8 mouse cellular contexts compared by ENCODE assay signal in the genomic region with DNA sequence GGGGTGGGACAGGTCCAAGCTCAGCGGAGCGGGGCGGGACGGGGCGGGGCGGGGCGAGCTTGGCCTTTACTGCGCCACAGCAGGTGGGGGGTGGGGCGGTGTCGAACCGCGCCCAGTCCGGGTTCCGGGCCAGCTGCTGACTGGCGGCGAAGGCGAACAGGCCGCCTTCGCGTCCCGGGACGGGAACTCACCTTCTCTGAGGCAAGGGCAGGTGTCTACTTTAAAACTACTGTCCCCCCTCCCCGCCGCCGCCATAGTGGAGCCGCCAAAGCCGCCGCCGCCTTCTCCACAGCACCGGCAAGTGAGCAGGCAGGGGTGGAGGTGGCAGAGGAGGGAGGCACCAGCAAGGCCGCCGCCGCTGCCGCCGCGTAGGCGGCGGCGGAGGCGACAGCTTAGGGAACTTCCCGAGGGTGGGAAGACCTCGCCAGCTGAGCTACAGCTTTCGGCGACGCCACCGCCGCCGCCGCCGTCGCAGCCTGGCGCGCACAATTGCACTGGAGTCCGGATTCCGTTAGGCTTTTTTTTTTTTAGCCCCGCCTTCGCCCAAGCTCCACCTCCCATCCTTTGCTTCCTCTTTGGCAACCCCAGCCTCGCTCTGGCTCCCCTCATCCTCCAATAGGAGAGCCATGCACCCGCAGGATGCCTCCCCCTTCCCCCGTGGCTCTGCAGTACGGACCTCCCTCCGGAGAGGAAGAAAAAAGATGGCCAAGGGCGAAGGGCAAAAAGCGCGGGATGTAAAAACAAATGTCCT. TPM values are rescaled to one million over a fixed set of nuclear protein-coding genes. Genes with fewer than 3 reads are reported as not detected.
A peak's percentile ranks its signal among the peaks of the same experiment; 100 is the strongest.
DNase-seq lines count a peak whose midpoint lies in the region; ATAC-seq lines count a peak whose summit lies in the region.

A gene (minus strand): TSS at position 490 of the 751 bp plus-strand sequence.

- H3K4me2 ChIP-seq in hindbrain, embryonic 12.5 days (replicated peaks), result peak within 1 kb of the TSS; percentile 49

- peaks cover 13% of the 10 kb centered on the region for H3K27me3 ChIP-seq in hindbrain, embryonic 12.5 days

- WGBS in hindbrain, embryonic 12.5 days, result 26% methylated on average over 49 of the region's 65 CpGs

- H3K36me3 ChIP-seq in hindbrain, embryonic 12.5 days, result no peaks in the 10 kb centered on the region

- H3K4me3 ChIP-seq in hindbrain, embryonic 12.5 days, result peak within 1 kb of the TSS; percentile 58

- H3K4me1 ChIP-seq in hindbrain, embryonic 12.5 days, result no peaks in the 10 kb centered on the region

- DNase-seq in NIH3T3 (ENCODE audit: low read depth), result peak; percentile 92
- DNase-seq in cerebellum, postnatal 10 days, result peak; percentile 90 to 94
- peak; percentile 85 to 88 for DNase-seq in frontal cortex, postnatal 10 days (ENCODE audit: low spot score in 2 of 2)
- DNase-seq in layer of hippocampus, postnatal 14 days (ENCODE audit: low spot score in 2 of 2), result peak; percentile 78 to 92
- DNase-seq in lung, postnatal 14 days, result peak; percentile 88
- peak; percentile 76 for DNase-seq in retina, adult 2 months (ENCODE audit: low read depth, low spot score)
- peak; percentile 84 to 91 for DNase-seq in thymus, postnatal 36 days

- H3K9me3 ChIP-seq in hindbrain, embryonic 12.5 days (replicated peaks), result no peaks in the 10 kb centered on the region

- peak within 1 kb of the TSS; percentile 78 for H3K9ac ChIP-seq in hindbrain, embryonic 12.5 days

- H3K27ac ChIP-seq in hindbrain, embryonic 12.5 days, result peak within 1 kb of the TSS; percentile 95

- peak; percentile 99 for ATAC-seq in hindbrain, embryonic 12.5 days (ENCODE audit: low FRiP score)

RNA-seq across cellular contexts. Expression of the gene that starts here (rescaled TPM):
- 7.0 and 8.8 TPM in 2 replicates for polyA plus RNA-seq in hindbrain, embryonic 12.5 days (2016; fragmentation: Nextera tagmentation; extraction: Ambion mirVana)
- 1 to 10 TPM; 6.7 to 8.7 TPM for total RNA-seq in layer of hippocampus, postnatal 14 days (2021)

Comparison
In these comparisons a context has a peak if more than half of its experiments do, and no peak if none do; other contexts are left out.
1. Peak in every context shown above with its lines: DNase-seq, ATAC-seq, H3K4me3 ChIP-seq and H3K27ac ChIP-seq.